Mouse (Mus musculus) right cerebral cortex, postnatal 25 days (tissue): Measurements from ENCODE around the gene Cotl1.

Source experiments
- DNase-seq: peaks from one replicate; pipeline ENCODE4 v3.0.0; 2022

Gene Cotl1

GRCm38 (mm10) chr8:119816219-119816618 lies 24.1 kb downstream of the Cotl1 start:
- no peak for DNase-seq

- DNase-seq = no peak
Measured at GRCm38 (mm10) chr8:119812650-119813431, 27.5 kb downstream of the Cotl1 start.

- DNase-seq = no peak
Measured at GRCm38 (mm10) chr8:119811925-119812324, 28.4 kb downstream of the Cotl1 start.

GRCm38 (mm10) chr8:119810953-119811499 lies 29.3 kb downstream of the Cotl1 start:
- DNase-seq = no peak

GRCm38 (mm10) chr8:119810127-119810868 lies 30.0 kb downstream of the Cotl1 start:
- peak; percentile 49 for DNase-seq

- DNase-seq = no peak
Measured at GRCm38 (mm10) chr8:119809620-119810019, 30.7 kb downstream of the Cotl1 start.

GRCm38 (mm10) chr8:119807687-119808086 lies 32.7 kb downstream of the Cotl1 start:
- no peak for DNase-seq

- peak; percentile 62 for DNase-seq
Measured at GRCm38 (mm10) chr8:119806422-119807263, 33.7 kb downstream of the Cotl1 start.

GRCm38 (mm10) chr8:119805275-119805674 lies 35.1 kb downstream of the Cotl1 start:
- no peak for DNase-seq

- DNase-seq = no peak
Measured at GRCm38 (mm10) chr8:119802592-119802991, 37.8 kb downstream of the Cotl1 start.

GRCm38 (mm10) chr8:119801168-119801567 lies 39.2 kb downstream of the Cotl1 start:
- DNase-seq = peak; percentile 54

GRCm38 (mm10) chr8:119798965-119799264 lies 41.4 kb downstream of the Cotl1 start:
- no peak for DNase-seq

- DNase-seq = peak; percentile 50
Measured at GRCm38 (mm10) chr8:119798170-119798964, 42.0 kb downstream of the Cotl1 start.

GRCm38 (mm10) chr8:119795651-119796050 lies 44.7 kb downstream of the Cotl1 start:
- DNase-seq = no peak

GRCm38 (mm10) chr8:119794689-119795088 lies 45.7 kb downstream of the Cotl1 start:
- no peak for DNase-seq

GRCm38 (mm10) chr8:119791804-119792704 lies 48.3 kb downstream of the Cotl1 start:
- no peak for DNase-seq

GRCm38 (mm10) chr8:119789581-119789980 lies 50.8 kb downstream of the Cotl1 start:
- DNase-seq = no peak

- no peak for DNase-seq
Measured at GRCm38 (mm10) chr8:119788607-119789381, 51.5 kb downstream of the Cotl1 start.

GRCm38 (mm10) chr8:119787341-119787740 lies 53.0 kb downstream of the Cotl1 start:
- no peak for DNase-seq

- no peak for DNase-seq
Measured at GRCm38 (mm10) chr8:119786871-119787270, 53.5 kb downstream of the Cotl1 start.
